Mouse (Mus musculus) lung, postnatal 0 days (tissue): Measurements from ENCODE around the gene Fdx1l.

Experiments
- CTCF ChIP-seq: IDR thresholded peaks from 2 replicates; pipeline ENCODE4 v1.5.1; 2016; ENCODE audit warnings: antibody characterized with exemption, mild to moderate bottlenecking
- EP300 ChIP-seq: IDR thresholded peaks from 2 replicates; pipeline ENCODE4 v1.6.1; 2016; ENCODE audit warnings: antibody characterized with exemption, mild to moderate bottlenecking, control low read depth

- TF ChIP-seq CTCF (no peak), EP300 (no peak)
Observed at GRCm38 (mm10) chr9:21102076-21102475, 28.7 kb upstream of the Fdx1l start.
